Mouse (Mus musculus) left cerebral cortex, adult 2 months (tissue): Measurements from ENCODE around the gene Ints4. TPM values are rescaled to one million over a fixed set of nuclear protein-coding genes. Genes with fewer than 3 reads are reported as not detected.

ENCODE experiments used
- DNase-seq, 2 experiments: peaks; one replicate each; pipeline ENCODE4 v3.0.0; 2021 to 2022; ENCODE audit warnings: low spot score in 2 of 2, mixed read lengths in 1 of 2; ENCODE audit errors: extremely low spot score in 1 of 2
- H3K27ac ChIP-seq: fragments of 200-600 bp; 2 replicates; pipeline ENCODE4 v1.8.1; 2022
- H3K4me3 ChIP-seq: fragments of 200-600 bp; 2 replicates; pipeline ENCODE4 v1.8.1; 2022
- CTCF ChIP-seq: fragments of 200-600 bp; IDR thresholded peaks from 2 replicates; pipeline ENCODE4 v1.8.1; 2022; ENCODE audit warnings: antibody characterized with exemption, mild to moderate bottlenecking, moderate library complexity
- intact Hi-C: fragments of 180-260 bp; cut with DNase I; formaldehyde crosslinking; loops from one replicate; pipeline ENCODE4 v1.15.1; 2025
- total RNA-seq, 2 experiments: library from RNA; stranded (reverse); gene quantifications; 2 replicates each; pipeline ENCODE4 v1.2.3; 2021

Ints4 gene
- total RNA-seq, 2 experiments from 2014 or later = 28.7 to 30.9 TPM

DNA sequence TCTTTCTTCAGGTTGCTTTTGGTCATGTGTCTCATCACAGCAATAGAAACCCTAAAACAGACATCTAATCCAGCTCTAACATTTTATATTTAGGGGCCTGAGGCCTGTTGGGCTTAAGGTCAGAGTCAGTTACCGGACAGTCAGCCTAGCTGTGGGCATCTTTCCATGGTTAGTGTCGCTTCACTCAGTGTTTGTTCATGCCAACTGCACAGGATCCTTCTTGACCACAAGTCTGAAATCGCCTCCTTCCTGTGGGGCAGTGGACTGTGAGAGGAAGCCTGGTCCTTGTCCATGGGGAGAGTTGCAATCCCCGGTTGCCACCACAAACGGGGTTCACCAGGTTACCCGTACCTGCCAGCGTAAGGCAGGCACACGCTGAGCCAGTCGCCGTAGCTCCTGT, 68.5 kb downstream of the Ints4 start:
- no peak for TF ChIP-seq CTCF

DNA sequence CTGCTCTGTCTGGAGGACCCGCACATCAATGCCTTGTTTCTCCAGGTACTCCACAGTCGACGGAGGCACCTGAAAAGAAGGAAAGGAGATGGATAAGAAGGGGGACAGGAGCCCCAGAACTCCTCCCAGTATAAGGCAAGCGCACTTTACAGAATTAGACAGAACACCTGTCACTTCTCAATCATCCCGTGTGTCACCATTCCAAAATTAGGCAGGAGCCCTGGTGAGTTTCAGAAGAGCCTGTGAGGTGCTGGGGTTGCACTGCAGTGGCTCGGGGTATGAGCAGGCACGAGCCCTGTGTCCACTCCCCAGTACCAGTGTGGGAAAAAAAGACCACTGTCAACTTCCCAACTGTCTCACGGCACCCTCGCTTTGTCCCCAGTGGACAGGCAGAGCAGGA, 69.9 kb downstream of the Ints4 start:
- no peak for TF ChIP-seq CTCF
- no peak overlapping the region for H3K27ac ChIP-seq

More for the DNA sequence above, 68.5 kb downstream of the Ints4 start:
- H3K4me3 ChIP-seq = no peak overlapping the region
- no peak overlapping the region for H3K27ac ChIP-seq
- intact Hi-C loops = no loop called here
- no peak for DNase-seq

DNA sequence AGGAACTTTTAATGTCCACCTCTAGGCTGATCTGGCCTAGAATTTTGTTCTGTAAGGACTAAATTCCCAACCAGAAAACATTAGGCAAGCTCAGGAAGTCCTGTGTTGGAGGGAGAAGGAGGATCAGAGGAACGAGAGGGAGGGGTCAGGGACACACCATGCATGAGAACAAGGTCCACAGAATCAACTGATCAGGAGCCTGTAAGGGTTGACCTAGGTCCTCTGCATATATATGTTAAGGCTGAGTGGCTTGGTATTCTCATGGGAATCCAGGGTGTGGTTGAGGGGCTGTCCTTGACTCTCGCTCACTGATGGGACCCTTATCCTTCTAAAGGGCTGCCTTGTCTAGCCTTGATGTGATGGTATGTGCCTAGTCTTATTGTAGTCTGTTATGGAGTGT, 82.8 kb downstream of the Ints4 start:
- Histone ChIP-seq H3K4me3 (no peak overlapping the region), H3K27ac (no peak overlapping the region)
- intact Hi-C loops = no loop called here
- no peak for DNase-seq
- TF ChIP-seq CTCF = no peak

More for the DNA sequence above, 69.9 kb downstream of the Ints4 start:
- intact Hi-C loops = no loop called here
- H3K4me3 ChIP-seq = no peak overlapping the region
- DNase-seq = no peak

DNA sequence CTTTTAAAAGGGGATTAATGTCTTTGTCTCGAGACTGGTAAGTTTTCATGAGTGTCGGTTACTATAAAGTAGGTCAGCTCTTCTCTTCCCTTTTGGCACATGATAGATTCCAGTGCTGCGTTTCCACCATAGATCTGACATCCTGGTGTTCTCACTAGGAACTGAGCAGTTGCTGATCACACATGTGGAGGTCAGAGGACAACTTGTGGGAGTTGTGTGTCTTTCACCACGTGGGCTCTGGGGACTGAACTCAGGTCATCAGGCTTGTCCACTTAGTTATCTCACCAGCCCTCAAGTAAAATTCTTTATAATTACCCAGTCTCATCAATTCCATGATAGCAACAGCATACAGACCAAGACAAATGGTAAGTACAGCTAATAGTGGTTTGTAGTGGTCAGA, 88.6 kb downstream of the Ints4 start:
- intact Hi-C loops = no loop called here
- Histone ChIP-seq H3K4me3 (no peak overlapping the region), H3K27ac (no peak overlapping the region)
- no peak for DNase-seq
- no peak for TF ChIP-seq CTCF

DNA sequence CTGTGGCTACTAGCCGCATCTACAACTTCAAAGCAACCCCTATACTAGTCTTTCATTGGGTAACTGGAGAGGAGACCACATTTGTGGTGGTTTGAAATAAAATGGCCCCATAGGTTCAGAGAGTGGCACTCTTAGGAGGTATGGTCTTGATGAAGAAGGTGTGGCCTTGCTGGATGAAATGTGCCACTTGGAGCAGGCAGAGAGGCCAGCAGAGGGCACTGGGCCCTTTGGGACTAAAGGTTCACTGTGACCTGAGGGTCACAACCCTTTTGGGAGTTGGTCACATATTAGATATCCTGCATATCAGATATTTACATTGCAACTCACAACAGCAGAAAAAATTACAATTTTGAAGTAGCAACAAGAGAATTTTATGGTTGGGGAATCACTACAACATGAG, 89.6 kb downstream of the Ints4 start:
- no peak for DNase-seq
- intact Hi-C loops = loop anchor here (10.0 kb wide), 1 partner anchor 404 kb away; no protein-coding TSS in a partner anchor
- no peak overlapping the region for H3K4me3 ChIP-seq
- H3K27ac ChIP-seq = no peak overlapping the region
- no peak; the same call in 1 of the 2 replicates for TF ChIP-seq CTCF

DNA sequence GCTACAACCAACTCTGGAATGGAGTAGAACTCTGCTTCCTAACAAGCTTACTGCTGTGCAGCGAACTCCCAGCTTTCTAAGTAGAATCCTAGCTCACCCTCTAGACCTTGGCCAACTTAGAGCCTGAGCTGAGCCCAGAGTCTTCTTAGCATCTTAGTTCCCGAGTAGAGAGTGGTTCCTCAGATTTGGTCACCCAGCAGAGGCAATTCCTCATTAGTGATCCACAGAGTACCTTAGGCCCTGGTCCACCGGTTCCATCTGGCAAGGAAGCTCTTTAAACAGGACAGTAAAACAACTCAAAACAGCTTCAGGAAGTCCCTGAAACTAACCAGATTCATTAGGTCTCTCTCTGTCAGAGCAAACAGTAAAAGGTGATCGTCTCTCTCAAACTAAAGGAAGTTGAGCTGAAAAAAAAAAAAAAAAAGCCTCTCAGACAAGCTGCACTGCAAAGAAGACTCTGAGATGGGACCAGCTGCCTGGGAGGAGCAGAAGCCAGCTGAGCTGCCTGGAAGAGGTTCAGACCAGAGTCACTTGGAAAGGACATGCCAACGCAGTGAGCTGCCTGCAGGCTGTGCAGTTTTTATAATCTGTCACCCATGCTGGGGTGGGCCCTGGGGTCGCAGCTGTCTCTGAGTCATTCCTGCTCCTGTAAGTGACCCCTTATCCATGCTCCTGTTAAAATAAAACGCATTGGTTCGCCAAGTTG, 97.8 kb downstream of the Ints4 start:
- Histone ChIP-seq H3K27ac (peak overlapping the region; percentile 97), H3K4me3 (peak overlapping the region; percentile 65)
- intact Hi-C loops = loop anchor here (1.0 to 10.0 kb wide), 4 partner anchors 98 to 396 kb away; partner anchors contain the start of genes Clns1a and Ints4
- TF ChIP-seq CTCF = no peak
- peak; percentile 22 to 28 for DNase-seq

DNA sequence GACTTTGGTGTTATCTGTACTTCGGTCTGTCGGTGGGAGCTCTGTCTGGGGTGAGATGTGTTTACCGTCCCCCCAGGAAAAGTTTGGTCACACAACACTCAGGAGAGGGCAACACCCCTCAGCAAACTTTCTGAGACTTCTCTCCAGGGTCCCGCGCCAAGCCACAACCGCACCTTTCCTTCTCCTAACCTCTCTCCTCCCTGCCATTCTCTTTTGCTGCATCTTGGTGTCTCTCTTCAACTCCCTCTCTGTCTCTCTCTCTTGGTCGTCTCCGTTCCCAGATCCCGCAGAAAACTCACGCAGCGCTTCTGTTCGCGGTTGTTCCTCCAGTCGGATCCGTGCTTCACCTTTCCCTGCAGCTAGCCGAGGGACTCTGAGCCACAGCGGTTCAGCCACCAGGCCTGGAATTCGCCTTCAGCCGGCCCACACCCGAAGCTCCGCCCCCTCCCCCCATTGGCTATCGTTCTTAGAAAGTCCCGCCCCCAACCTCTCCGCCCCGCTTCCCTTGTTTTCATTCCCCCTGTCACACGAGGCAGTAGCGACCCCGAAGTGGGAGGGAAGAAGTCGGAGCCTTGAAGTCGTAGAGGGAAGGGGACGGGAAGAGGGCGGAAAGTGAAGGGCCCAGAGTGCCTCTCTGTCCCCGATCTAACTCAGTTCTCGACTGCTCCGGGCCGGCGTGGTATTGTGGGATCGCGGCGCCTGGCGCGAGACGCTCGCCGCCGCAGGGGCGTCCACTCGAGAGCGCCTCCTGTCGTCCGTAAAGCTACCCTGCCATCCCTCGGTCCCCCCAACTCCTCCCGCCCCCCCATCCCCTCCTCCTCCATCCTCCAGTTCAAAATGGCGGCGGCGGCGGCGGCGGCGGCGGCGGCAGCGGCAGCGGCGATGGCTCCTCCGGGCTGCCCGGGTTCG, 98.6 kb downstream of the Ints4 start, which contains the start of the genes Aamdc and Rsf1:
Gene Aamdc, minus strand, starts transcription at position 431 of the 909 bp plus-strand sequence.
Gene Rsf1, plus strand, starts transcription at position 823 of the 909 bp plus-strand sequence.
- Histone ChIP-seq H3K4me3 (peak within 1 kb of the TSS; percentile 65), H3K27ac (peak within 1 kb of the TSS; percentile 97)
- intact Hi-C loops = loop anchor here (1.0 to 10.0 kb wide), 4 partner anchors 99 to 395 kb away; partner anchors contain the start of genes Clns1a and Ints4
- peak; percentile 91 to 94 for DNase-seq
- TF ChIP-seq CTCF = peak; percentile 86

DNA sequence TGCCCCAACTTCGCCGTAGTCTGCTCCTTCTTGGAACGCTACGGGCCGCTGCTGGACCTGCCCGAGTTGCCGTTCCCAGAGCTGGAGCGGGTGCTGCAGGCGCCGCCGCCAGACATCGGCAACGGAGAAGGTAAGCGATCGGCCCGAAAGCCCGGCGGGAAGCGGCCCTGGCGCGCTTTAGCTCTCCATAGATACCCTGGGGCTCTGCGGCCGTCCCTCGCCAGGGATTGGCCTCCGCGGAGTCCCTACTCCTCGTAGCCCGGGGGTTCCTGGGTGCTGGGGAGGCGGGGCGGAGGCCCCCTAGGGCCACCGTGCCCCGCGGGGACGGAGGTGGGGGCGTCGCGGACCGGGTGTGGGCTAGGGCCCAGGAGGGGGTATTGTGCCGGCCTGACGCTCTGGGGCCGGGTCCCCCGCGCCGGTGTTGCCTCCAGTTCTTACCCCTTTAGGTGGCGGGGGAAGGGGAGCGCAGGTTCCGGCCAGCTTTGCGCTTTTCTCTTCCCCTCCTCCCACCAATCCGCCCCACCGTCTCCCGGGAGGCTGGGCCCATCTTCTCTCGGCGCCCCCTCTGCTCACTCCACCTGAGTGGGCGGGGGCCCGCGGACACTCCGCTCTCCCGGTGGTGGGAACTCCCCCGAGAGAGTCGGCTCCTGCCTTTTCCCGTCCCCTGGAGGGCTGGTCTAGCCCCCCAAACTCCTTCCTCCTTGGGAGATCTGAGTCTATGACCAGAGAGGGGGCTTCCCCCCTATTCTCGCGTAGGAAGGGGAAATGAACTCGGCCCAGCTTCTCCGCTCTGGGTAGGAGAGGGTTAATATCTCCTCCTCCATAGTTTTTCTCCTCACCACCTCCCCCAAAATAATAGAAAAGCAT, 99.5 kb downstream of the Ints4 start:
- H3K27ac ChIP-seq = peak overlapping the region; percentile 97
- DNase-seq = peak; percentile 56 to 62
- H3K4me3 ChIP-seq = peak overlapping the region; percentile 65
- TF ChIP-seq CTCF = no peak
- intact Hi-C loops = loop anchor here (1.0 to 10.0 kb wide), 6 partner anchors 62 to 395 kb away; partner anchors contain the start of genes Clns1a and Ints4

DNA sequence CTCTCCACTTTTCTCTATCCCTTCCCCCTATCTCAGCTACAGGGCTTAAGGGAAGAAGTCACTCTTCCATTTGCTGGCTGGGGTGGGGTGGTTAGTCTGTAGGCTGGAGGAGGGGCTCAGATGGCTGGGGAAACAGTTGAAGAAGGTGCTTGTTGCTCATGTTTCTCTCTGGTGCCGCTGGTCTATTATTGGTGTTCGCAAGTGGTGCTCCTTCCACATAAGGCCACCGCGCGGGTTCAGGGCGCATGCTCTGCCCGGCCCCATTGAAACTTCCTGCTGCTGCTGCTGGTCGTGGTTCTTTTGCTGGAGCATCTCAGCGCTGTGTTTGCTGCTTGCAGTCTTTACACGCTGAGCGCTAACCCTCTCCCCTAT, 100.1 kb downstream of the Ints4 start:
- H3K27ac ChIP-seq = peak overlapping the region; percentile 97
- peak; percentile 75 to 83 for DNase-seq
- peak; percentile 11 for TF ChIP-seq CTCF
- H3K4me3 ChIP-seq = peak overlapping the region; percentile 65
- intact Hi-C loops = loop anchor here (5.0 kb wide), 2 partner anchors 61 to 96 kb away; no protein-coding TSS in a partner anchor

DNA sequence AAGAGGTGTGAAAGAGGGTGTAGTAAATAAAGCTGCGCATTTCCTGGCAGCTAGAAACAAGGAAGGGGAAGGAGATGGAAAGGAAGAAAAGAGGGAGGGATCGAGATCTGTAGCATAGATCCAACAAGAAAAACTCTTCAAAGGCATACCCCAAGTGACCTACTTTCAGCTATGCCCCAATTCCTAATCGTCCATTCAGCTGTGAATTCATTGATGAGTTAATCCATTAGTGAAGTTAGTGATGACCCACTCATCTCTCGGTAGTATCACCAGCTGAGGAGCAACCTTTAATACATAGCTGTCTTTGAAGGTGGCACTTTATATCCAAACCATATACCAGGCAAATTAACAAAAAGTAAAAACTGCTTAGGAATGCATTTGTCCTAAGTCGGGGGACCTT, 107.8 kb downstream of the Ints4 start:
- intact Hi-C loops = no loop called here
- no peak overlapping the region for H3K4me3 ChIP-seq
- DNase-seq = no peak
- no peak overlapping the region for H3K27ac ChIP-seq
- no peak for TF ChIP-seq CTCF

DNA sequence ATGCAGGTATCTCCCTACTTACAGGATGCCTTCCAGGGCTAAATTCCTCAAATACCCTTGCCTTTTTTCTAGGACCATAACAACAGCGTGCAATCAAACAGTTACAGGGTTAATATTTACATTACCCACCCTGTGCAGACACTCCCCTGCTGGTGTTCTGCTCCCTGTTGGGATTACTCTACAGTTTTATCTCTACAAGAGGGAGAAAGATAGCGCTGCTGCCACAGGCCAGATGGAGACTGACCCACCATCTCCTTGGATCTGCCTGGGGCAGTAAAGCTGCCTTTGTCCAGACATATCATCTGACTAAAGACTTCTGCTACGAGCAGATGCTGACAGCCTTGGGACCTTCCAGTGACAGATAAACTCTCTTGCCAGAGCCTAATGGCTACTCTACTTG, 109.7 kb downstream of the Ints4 start:
- DNase-seq = no peak

More for the DNA sequence above, 109.7 kb downstream of the Ints4 start:
- H3K4me3 ChIP-seq = no peak overlapping the region
- no peak for TF ChIP-seq CTCF
- intact Hi-C loops = no loop called here
- no peak overlapping the region for H3K27ac ChIP-seq

Other genes with a start within 250 kb of the Ints4 start
- gene Usp35, start 148.9 kb upstream of the Ints4 start, total RNA-seq = 10 to 100 TPM; 18.8 to 19.9 TPM
- gene Kctd21, start 148.6 kb upstream of the Ints4 start, total RNA-seq = 10 to 100 TPM; 12.5 to 14.6 TPM
- 10 to 100 TPM in 1 of 2 experiments, 1 to 10 TPM in 1; 9.9 to 10.2 TPM for gene Alg8, start 109.3 kb upstream of the Ints4 start, total RNA-seq
- gene Ndufc2, start 81.0 kb upstream of the Ints4 start, total RNA-seq = 100 to 1,000 TPM; 213 to 230 TPM
- gene Thrsp, start 63.2 kb upstream of the Ints4 start, total RNA-seq = 10 to 100 TPM; 19.2 to 21.8 TPM
- gene Kctd14, start 29.6 kb upstream of the Ints4 start, total RNA-seq = 1 to 10 TPM; 3.3 to 3.7 TPM
- 10 to 100 TPM; 32.2 to 32.3 TPM for gene Aamdc, start 98.5 kb downstream of the Ints4 start, total RNA-seq
- 10 to 100 TPM; 44.8 to 49.2 TPM for gene Rsf1, start 98.9 kb downstream of the Ints4 start, total RNA-seq
- 10 to 100 TPM; 82.2 to 84.6 TPM for gene Clns1a, start 215.7 kb downstream of the Ints4 start, total RNA-seq